Mouse (Mus musculus) ZHBTc4 (cell line): ENCODE data around the gene Man2b2.

Experiments used
- DNase-seq: peaks from one replicate; pipeline ENCODE4 v3.0.0-alpha.2; 2011; ENCODE audit warnings: low read depth, low spot score

Man2b2 gene

DNA sequence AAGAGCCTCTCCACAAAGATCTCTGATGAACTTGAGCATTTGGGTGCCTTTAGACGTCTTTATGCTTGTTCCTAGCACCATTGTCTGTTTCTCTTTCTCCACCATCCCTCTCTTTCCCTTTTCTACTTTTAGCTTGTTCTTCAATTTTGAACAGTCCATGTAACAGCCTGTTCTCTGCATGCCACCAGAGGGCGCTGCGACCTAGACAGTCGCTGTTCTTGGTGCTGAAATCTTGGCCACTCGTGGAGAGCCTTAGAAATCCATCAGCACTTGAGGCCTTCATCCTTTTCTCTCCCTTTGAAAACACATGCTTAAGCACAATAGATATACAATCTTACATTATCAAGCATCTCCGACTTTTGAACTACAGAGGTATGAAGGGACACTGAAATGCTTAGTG lies 5.5 kb upstream of the Man2b2 start:
- DNase-seq = peak; percentile 76

DNA sequence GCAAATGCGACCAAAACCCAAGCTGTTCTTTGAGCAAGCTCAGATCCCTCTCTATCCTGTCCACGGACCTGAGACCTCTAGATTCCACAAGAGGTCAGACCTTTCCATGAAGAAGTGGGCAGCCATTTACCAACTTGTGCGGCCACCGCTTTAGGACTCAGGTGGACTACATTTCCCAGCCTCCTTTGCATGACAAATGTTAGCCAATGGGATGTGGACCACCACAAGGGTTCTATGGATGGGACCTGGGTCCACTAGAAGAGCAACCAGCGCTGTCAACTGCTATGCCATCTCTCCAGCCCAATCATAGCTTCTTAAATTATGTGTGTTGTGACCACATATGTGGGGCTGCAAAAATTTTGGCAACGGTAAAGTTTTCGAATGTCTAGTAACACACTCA lies 819 bp upstream of the Man2b2 start:
- DNase-seq = peak; percentile 55

DNA sequence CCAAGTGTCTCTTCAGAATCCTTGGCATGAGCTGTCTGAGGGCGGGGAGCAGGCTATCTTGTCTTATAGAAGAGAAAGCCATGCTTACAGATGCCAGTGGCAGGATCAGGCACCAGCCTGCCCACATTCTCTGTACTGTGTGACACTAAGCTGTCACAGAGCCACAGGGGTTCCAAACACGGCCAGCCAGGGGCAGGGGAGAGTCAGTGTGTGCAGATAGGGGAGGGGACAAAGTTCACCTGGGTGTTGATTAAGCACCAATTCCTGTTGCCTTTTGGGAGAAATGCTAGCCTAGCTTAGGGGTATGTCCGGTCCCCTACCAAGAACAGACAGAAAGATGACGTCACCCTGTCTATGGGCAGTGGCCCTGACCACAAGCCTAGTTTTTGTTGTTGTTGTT lies 1.4 kb downstream of the Man2b2 start:
- DNase-seq = no peak

DNA sequence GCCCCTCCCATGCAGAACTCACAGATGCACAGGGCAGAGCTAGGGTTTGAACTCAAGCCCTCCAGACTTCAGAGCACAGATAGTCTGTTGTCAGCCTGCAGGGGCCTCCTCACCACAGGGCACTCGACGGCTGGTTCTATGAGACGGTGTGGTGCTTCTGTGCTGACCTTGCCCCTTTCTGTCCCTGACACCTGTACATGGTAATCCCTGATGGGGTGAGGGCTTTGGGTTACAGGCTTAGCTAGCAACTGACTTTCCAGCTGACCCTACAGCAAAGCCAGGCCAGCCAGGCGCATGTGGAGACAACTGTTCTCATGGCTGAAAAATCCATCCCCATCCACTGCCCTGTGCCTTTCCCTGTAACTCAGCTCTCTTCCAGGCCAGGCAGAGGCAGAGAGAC lies 7.5 kb downstream of the Man2b2 start:
- DNase-seq = no peak

DNA sequence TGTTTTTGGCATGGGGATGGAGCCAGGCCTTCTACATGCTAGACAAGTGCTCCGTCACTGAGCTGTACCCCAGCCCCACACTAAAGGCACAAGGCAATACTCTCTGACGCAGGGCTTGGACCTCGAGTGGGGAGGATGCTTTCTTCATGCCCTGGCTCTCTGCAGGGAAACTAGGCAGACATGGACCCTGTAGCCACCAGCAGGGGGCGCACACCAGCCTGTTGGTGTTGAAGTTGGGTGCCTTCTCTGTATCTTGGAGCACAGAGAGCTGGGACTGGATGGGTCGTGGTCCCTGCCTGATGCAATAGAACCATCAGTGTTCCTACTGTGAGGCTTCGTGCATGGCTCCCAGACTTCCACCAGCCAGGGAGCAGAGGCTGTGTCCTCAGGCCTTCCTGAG lies 10.3 kb downstream of the Man2b2 start:
- DNase-seq = peak; percentile 82

DNA sequence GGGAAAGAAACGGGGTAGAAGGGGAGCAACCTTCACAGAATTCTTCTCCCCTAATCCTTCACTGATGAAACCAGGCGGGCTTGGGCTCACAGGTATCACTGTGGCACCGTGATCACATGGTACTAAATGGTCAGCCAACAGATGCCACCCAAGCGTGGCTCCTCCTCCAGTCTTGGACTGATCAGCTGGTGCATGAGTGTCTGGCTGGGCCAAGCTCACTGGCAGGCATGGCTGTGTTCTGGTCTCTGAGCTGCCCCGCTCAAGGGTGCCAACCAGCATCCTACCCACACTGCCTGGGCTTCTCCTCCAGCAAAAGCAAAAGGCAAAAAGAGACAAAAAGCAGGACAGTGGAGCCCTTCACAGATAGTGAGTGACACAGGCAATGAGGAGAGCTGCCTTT lies 10.7 kb downstream of the Man2b2 start:
- no peak for DNase-seq

DNA sequence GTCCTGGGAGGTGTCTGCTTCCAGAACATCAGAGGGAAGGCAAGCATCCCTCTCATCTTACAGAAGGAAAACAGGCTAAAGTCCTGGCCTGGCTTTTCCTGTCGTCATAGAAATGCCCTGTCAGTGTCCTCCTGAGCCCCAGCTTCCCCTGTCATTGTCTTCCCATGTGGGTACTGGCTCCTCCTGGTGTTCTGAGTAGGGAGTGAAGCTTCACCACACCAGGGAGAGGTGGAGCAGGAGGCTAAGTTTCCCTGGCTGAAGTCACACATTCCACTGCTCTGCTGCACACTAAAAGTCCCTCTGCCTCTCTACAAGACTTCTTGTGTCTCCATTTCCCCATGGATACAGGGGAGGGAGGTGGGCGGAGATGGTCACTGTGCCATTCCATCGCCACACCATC lies 12.7 kb downstream of the Man2b2 start:
- peak; percentile 61 for DNase-seq

DNA sequence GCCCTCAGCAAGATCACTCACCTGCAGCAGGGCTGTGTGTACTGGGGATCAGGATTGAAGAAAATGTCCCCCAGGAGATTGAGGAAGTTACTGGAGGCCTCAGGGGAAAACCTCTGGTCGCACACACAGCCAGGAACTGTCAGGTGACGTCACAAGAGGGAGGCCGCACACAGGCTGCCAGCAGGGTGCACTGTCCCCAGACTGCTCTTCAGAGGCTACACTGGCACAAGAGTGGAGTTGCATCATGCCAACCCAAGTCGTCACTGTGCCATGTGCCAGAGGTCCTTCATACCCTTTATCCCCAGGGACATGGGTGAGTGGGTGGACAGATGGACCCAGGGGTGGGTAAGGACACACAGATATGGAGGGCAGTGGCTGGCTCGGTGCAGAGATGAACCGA lies 15.9 kb downstream of the Man2b2 start:
- DNase-seq = peak; percentile 43

DNA sequence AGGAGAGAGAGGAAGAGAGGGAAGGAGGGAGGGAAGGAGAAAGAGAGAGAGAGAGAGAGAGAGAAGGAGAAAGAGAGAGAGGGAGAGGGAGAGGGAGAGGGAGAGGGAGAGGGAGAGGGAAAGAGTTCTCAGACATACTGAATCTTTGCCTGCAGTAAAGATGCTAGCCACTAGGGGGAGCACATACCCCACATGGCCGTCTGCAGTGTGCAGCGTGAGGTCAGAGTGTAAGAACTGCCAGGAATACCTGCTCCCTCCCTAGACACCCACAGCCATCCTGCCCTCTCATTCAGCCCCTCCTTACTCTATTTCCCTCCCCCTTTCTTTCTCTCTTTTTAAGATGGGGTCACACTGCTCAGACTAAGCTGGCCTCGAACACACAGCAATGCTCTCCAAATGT lies 19.0 kb downstream of the Man2b2 start:
- peak; percentile 83 for DNase-seq

DNA sequence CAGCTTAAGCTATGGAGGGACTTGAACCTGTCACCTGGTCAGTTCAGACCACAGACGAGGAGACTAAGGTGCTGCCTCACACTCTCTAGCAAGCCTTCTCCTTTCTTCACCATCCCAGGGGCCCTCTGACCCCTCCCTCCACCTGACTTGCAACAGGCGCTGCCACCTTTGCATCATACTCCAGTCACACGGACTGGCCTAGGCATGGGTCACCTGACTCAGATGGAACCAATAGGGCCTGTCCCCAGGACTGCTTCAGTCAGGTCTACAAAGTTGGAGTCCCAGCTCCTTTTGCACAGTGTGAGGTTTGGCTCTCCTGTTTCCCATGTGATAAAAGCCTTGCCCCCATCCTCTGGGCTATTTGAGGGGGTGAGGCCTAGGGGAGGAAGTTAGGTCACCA lies 19.8 kb downstream of the Man2b2 start:
- DNase-seq = no peak

DNA sequence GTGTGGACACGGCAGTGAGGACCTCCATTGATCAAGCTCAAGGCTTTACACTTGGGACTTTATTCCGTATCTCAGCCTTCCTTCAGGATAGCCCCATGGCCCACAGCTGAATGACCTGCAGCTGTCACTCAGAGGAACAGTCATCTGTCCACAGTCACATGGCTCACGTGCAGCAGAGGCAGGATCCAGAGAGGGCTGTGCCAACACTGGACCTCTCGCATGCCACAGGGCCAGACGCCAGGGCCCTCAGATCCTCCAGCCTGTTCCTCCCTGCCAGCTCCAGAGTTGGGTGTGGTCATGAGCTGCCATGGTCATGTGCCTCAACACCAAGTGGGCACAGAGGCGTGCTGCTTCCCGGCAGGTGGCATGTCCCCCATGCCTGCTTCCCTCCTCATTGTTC lies 21.3 kb downstream of the Man2b2 start:
- no peak for DNase-seq

DNA sequence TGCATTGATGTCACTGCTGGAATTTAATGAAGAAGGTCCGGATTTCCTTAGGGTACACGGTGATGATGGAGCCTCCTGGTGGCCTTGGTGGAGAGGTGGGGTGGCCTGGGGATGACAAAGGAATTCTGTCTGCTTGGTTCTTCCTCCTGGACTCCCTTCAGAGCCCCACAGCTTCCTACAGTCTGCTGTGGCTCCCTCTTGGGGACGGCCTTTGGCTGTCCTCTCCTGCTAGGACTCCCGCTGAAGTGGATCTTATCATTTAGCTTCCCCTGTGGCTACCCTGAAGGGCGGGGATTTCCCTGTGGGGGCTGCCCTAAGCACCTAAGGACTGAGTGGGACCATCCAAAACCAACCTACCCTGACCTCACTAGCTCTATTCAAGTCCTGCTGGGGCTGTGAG lies 23.3 kb downstream of the Man2b2 start:
- DNase-seq = peak; percentile 36

DNA sequence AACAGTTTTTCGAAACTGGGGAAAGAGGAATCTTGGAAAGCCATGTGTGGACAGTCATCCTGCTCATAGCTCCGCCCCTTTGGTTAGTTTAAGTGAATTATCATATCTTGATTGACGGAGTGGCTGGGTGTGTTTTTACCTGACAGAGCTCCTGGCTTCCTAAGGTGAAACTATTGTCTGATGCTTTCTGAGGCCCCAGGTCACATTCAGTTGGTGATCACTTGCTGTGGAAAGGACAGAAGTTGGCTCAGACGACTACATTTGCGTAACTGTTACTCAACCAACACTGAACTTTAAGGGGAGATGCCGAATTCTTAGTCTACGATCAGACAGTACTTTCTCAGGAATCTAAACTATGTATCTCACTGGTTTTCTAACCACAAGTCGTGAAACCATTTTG lies 33.2 kb downstream of the Man2b2 start:
- peak; percentile 77 for DNase-seq

DNA sequence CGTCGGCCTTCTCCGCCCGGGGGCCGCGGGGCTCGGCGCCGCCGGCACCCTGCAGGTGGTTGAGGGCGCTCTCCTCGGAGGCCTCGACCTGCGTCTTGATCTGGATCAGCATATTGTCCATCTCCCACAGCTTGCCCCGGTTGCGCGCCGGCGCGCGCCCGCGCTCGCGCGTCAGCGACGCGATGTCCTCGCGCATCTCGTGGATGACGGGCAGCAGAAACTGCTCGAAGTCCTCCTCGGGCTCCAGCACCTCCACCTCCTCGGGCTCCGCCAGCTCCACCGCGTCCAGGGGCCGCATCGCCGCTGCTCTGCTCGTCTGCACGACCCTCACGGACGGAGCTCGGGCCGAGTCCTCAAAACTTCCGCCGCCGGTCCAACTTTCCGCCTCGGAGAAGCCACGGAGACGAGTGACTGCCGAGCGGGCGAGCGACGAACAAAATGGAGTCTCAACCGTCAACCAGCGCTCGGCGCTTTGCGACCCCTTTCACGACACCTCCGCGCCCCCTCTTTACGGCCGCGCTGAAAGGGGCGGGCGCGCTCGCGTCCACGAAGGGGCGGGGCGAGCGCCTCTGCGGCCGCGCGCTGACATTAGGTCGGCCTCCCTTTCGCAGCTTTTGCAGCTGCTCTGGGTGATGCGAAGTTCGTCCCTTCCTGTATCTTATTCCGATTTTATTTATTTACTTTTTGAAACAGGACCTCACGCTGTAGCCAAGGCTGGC lies 34.0 kb downstream of the Man2b2 start, which contains the start of gene Mrfap1:
Mrfap1 (minus strand) TSS at position 477 of the 719 bp plus-strand sequence.
- DNase-seq = peak; percentile 99

DNA sequence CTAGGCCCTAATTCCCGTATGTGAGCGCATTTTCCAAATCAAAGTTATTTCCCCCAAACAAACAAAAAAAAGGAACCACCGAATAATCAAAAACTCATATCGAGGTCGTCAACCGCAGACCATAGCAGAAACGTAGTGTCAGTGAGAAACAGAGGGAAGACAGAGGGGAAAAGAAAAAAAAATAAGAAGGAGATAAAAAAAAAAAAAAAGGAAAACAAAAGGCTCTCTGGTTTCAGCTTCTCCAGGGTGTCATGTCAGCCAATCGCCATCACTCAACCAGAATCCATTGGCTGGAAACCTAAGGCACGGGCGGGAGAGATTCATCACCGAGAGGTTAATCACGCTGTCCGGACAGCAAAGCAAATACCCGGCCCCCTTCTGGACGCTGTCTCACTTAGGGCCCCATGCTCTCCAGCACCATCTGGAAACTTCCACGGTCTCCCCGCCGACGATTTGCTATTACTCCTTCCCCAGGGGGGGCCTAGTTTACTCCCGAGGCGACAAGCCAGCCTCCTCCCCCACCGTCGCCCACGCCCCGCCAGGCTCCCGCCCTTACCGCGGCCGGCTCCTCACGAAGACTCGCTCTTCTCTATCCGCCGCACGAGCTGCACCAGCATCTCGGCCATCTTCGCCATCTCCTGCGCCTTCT lies 34.7 kb downstream of the Man2b2 start:
- DNase-seq = peak; percentile 66

DNA sequence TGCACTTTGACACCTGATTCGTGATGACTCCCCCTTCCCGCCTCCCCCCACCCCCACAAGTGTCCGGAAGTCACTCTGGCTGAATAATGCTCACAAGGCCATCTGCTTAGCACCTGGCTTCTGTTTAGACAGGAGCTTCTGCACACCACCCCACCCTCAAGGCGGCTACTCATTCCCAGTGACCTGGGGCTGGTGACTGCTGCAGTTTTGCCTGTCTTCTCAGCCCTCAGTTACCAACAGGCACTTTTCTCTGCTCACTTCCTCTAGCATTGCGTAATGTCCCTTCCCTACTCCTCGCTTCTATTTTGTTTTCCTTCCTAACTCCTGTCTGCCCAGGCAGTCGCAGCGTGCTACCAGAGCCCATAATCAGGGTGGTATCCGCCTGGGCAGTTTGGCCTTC lies 38.6 kb downstream of the Man2b2 start:
- no peak for DNase-seq

DNA sequence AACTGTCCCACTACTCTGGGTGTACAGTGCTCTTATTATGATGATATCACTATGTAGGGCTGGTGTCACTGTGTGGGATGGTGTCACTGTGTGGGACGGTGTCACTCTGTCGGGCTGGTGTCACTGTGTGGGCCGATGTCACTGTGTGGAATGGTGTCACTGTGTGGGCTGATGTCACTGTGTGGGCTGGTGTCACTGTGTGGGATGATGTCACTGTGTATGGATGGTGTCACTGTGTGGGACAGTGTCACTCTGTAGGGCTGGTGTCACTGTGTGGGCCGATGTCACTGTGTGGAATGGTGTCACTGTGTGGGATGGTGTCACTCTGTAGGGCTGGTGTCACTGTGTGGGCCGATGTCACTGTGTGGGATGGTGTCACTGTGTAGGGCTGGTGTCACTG lies 44.4 kb downstream of the Man2b2 start:
- no peak for DNase-seq

DNA sequence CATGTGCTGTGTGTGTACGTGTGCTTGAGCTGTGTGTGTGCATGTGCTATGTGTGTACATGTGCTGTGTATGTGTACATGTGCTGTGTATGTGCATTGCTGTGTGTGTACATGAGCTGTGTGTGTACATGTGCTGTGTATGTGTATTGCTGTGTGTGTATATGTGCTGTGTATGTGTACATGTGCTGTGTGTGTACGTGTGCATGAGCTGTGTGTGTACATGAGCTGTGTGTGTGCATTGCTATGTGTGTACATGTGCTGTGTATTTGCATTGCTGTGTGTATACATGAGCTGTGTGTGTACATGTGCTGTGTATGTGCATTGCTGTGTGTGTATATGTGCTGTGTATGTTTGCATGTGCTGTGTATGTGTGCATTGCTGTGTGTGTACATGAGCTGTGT lies 50.9 kb downstream of the Man2b2 start:
- no peak for DNase-seq

DNA sequence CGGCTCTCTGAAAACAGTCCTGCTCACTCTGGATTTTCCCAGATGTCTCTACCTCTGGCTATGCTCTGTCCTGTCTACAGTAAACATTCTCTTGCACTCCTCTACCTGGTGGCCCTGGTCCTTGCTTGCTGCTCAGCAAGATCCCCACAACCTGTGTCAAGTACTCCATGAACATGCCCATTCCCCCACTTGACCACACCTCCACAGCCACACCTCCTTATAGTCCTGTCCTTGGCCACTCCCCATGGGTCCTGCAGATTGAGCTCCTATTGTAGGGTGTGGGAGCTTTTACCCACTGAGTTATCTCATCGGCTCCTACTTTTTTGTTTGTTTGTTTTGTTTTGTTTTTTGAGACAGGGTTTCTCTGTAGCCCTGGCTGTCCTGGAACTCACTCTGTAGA lies 51.6 kb downstream of the Man2b2 start:
- peak; percentile 66 for DNase-seq

DNA sequence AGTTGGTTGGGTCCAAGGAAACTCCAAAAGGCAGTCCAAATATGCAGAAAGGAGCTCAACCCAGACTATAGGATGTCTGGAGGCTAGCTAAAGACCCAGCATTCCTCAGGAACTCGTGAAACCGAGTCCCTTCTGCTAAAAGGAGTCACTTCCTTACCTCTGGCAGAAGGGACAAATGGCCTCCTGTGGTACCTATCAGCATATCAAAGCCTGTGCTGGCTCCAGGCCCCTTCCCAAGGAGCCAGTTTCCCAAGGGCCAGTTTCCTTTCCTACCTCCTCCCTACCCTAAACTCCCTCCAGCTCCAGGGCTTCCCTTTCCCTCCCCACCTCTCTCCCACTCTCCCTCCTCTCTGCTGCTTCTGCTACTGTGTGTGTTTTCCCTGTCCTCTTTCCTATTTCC lies 53.3 kb downstream of the Man2b2 start:
- peak; percentile 83 for DNase-seq

DNA sequence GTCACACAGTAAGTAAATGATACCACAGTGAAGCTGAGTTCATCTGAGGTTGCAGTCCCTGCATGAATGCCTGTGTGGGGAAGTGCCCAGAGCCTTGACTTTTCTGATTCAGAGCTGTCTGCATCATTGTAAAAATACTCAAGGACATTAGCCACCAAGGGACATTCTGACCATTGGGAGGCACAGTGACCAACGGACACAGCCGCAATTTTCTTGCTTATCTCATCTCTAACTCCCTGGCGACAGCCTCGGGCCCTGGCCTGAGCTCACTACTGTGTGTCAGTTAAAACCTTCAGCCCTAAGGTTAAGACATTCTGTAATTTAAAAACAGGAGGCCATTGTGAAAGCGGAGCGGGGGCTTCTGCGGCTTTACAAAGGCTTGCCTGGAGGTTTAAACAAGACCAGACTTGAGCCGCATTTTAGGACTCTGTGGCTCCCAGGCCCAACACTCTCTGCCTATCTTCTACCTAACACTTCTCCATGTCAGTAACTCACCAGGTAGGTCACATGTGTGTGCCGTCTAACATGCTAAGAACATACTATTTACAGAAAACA lies 54.4 kb downstream of the Man2b2 start:
- DNase-seq = no peak

DNA sequence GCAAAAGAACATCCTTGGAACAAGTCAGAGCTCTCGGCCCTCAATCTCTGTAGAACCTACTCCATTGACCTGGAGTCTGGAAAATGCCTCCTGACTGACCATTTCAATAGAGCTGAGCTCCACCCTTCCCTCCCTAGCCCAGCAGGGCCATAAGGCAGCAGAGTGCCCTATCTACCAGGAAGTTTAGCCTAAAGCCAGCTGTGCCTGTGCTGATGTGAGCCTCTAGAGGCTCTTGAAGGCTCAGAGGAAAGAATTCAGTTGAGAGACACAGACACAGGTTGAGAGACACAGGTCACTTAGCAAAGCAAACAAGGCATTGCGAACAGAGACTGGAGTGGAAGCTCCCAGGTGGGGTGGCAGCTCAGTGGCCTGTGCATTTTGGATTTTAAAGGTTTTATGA lies 55.1 kb downstream of the Man2b2 start:
- DNase-seq = peak; percentile 59

DNA sequence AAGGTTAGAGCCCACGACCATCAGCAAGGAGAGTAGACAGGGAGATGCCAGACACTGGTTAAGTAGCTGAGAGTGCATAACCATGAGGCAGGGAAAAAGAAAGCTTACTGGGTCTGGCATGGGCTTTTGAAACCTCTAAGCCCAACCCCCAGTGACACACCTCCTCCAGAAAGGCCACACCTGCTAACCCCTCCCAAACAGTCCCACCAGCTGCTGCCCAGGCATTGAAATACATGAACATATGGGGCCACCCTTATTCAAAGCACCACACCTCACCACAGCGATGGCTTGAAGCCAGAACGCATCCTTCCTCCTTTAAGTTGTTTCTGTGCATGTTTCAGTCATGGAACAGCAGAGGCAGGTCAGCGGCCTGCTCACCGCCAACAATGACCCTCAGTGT lies 57.9 kb downstream of the Man2b2 start:
- peak; percentile 54 for DNase-seq
